Mouse (Mus musculus) erythroblast, embryonic 14.5 days (primary cell): Measurements from ENCODE around the gene Sirt5.

Experiments
- GATA1 ChIP-seq: IDR thresholded peaks from 2 replicates; pipeline ENCODE4 v1.6.1; 2012; ENCODE audit warnings: low read length, inconsistent platforms, mixed read lengths
- TAL1 ChIP-seq: IDR thresholded peaks from 3 replicates; pipeline ENCODE4 v1.6.1; 2012; ENCODE audit warnings: low read length, inconsistent platforms, mixed read lengths

DNA sequence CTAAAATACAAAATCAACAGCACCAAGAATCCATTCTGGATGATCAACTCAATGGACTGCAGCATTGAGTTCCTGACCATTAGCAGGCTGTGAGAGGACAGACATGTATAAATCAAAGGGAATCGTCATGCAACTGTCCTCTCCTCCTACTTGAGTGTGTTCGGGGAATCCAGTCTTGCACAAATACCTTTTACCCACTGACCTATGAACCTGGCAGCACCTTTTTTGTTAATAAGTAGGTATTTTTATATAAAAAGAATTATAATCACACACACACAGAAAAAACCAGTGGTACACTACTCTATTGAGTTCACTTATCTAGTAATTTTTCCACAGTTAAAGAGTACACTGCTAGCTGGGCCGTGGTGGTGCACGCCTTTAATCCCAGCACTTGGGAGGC lies 78.4 kb downstream of the Sirt5 start:
- TF ChIP-seq TAL1 (no peak), GATA1 (no peak)
